Mouse (Mus musculus) embryonic facial prominence, embryonic 13.5 days (tissue): ENCODE data around the gene Idh1. TPM values are rescaled to one million over a fixed set of nuclear protein-coding genes. Genes with fewer than 3 reads are reported as not detected.
A peak's percentile ranks its signal among the peaks of the same experiment; 100 is the strongest.

Source experiments
- ATAC-seq: fragments of 200-750 bp; cut with Nextera tagmentation; 2 replicates; pipeline ENCODE4 v1.8.0; 2017; ENCODE audit warnings: low read depth; ENCODE audit not compliant: insufficient number of reproducible peaks, insufficient read depth, low FRiP score, low TSS enrichment
- H3K27ac ChIP-seq: fragments of 300-500 bp; sonication (generic); 2 replicates; pipeline ENCODE4 v1.5.1; 2015; ENCODE audit warnings: moderate library complexity, mild to moderate bottlenecking, inconsistent platforms
- H3K27me3 ChIP-seq: fragments of 300-500 bp; sonication (generic); 2 replicates; pipeline ENCODE4 v1.6.1; 2015; ENCODE audit warnings: mild to moderate bottlenecking, inconsistent platforms
- H3K36me3 ChIP-seq: fragments of 300-500 bp; sonication (generic); 2 replicates; pipeline ENCODE4 v1.6.1; 2015; ENCODE audit warnings: mild to moderate bottlenecking, inconsistent platforms
- H3K4me1 ChIP-seq: fragments of 300-500 bp; sonication (generic); 2 replicates; pipeline ENCODE4 v1.6.1; 2015; ENCODE audit warnings: inconsistent platforms
- H3K4me2 ChIP-seq: fragments of 300-500 bp; sonication (generic); 2 replicates; pipeline ENCODE4 v1.6.1; 2015; ENCODE audit warnings: moderate library complexity, mild to moderate bottlenecking, inconsistent platforms
- H3K4me3 ChIP-seq: fragments of 300-500 bp; sonication (generic); 2 replicates; pipeline ENCODE4 v1.5.1; 2015; ENCODE audit warnings: mild to moderate bottlenecking, inconsistent platforms
- H3K9ac ChIP-seq: fragments of 300-500 bp; sonication (generic); 2 replicates; pipeline ENCODE4 v1.6.1; 2015; ENCODE audit warnings: mild to moderate bottlenecking, inconsistent platforms
- H3K9me3 ChIP-seq: fragments of 300-500 bp; sonication (generic); 2 replicates; pipeline ENCODE4 v1.6.1; 2016; ENCODE audit warnings: inconsistent platforms
- WGBS: fragments of 180-500 bp; shearing (Covaris S2); methylation state at CpG from one replicate; pipeline ENCODE4 v1.1.7; 2015; ENCODE audit warnings: mixed read lengths; 5-methylcytosine and 5-hydroxymethylcytosine counted together
- polyA plus RNA-seq: library from polyadenylated mRNA; unstranded; fragments of >200 nt; fragmentation: Nextera tagmentation; extraction: Ambion mirVana; gene quantifications from 2 replicates; pipeline ENCODE4 v1.2.1, GENCODE M21; 2015

Gene Idh1
- polyA plus RNA-seq, 1 experiment from 2014 or later: 148 TPM

GRCm38 (mm10) chr1:65190172-65190571 lies 3.9 kb upstream of the Idh1 start:
- WGBS: 76% methylated on average over 4 of the region's 4 CpGs

GRCm38 (mm10) chr1:65187074-65187430 lies 752 bp upstream of the Idh1 start:
- no peak for ATAC-seq
- no peaks in the 10 kb centered on the region for H3K27me3 ChIP-seq

More at GRCm38 (mm10) chr1:65190172-65190571, 3.9 kb upstream of the Idh1 start:
- Histone ChIP-seq H3K9me3 (no peaks in the 10 kb centered on the region), H3K9ac (no peak overlapping the region), H3K4me2 (no peak overlapping the region), H3K27me3 (no peaks in the 10 kb centered on the region), H3K4me3 (no peak overlapping the region), H3K4me1 (0 out of 2 replicates have a peak, but pooled peaks cover 11% of the 10 kb centered on the region), H3K36me3 (peaks cover 23% of the 10 kb centered on the region), H3K27ac (no peak overlapping the region)
- ATAC-seq: no peak

DNA sequence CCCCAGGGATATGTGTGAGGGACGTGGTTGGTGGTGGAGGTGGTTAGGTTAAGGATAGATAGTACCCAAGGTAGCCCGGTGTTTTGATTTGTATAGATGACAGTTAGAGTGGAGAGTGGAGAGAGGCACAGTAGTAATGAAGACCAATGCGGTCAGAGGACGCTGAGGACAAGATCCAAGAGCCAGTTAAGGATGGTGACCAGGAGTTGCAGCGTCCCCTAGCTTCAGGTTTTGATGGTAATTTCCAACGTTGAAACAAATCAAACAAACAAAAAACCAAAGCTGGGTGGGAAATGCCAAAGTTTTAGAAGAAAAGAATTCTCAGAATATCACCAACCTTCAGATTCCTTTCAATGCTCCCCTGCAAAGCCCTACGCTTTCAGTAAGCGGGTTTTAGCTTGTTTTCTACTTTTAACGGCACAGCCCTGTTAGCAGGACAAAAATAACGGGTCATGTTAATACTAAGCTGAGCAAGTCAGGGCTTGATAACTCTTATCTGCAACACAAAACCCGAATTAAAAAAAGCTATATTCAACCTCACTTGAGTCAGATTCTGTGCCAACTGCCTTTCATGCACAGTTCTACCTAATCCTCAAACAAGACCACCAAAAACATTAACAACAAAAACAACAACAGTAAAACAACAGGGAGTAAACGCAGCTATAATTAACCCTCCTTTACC lies 635 bp downstream of the Idh1 start:
- no peak overlapping the region for H3K27ac ChIP-seq

More at GRCm38 (mm10) chr1:65187074-65187430, 752 bp upstream of the Idh1 start:
- peak overlapping the region; percentile 84 for H3K27ac ChIP-seq
- 0 out of 2 replicates have a peak, but pooled peaks cover 11% of the 10 kb centered on the region for H3K4me1 ChIP-seq
- WGBS: 0% methylated on average over 6 of the region's 6 CpGs
- H3K4me3 ChIP-seq: peak overlapping the region; percentile 90
- peak overlapping the region; percentile 93 for H3K9ac ChIP-seq
- H3K36me3 ChIP-seq: peaks cover 3% of the 10 kb centered on the region; the same call in 1 of the 2 replicates
- peak overlapping the region; percentile 72 for H3K4me2 ChIP-seq
- H3K9me3 ChIP-seq: no peaks in the 10 kb centered on the region

DNA sequence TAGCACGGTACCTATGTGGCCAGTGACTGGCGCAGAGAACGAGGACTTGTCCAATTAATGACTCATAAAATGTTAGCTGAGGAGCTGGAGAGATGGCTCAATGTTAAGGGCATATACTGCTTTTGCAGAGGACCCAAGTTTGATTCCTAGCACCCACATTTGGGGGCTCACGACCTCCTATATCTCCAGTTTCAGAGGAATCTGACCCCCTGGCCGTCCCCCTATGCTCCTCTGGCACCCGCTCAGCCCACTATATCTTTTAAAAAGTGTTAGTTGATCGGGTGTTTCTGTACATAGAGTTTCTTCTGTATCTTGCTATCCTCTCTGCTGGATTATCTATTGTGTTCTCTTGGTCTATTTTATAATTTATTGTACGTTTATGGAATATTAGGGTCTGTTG lies 1.3 kb downstream of the Idh1 start:
- 0 out of 2 replicates have a peak, but pooled peaks cover 11% of the 10 kb centered on the region for H3K4me1 ChIP-seq
- no peak overlapping the region; the same call in 1 of the 2 replicates for H3K4me2 ChIP-seq
- H3K27ac ChIP-seq: no peak overlapping the region
- H3K36me3 ChIP-seq: no peaks in the 10 kb centered on the region
- H3K27me3 ChIP-seq: no peaks in the 10 kb centered on the region
- 85% methylated on average over 8 of the region's 8 CpGs for WGBS
- no peak overlapping the region for H3K9ac ChIP-seq
- H3K4me3 ChIP-seq: no peak overlapping the region
- no peaks in the 10 kb centered on the region for H3K9me3 ChIP-seq
- ATAC-seq: no peak

More for the DNA sequence above, 635 bp downstream of the Idh1 start:
- 27% methylated on average over 12 of the region's 12 CpGs for WGBS
- Histone ChIP-seq H3K9ac (peak overlapping the region; percentile 67), H3K4me2 (peak overlapping the region; percentile 72), H3K4me3 (peak overlapping the region; percentile 90), H3K27me3 (no peaks in the 10 kb centered on the region), H3K9me3 (no peaks in the 10 kb centered on the region), H3K36me3 (no peaks in the 10 kb centered on the region), H3K4me1 (0 out of 2 replicates have a peak, but pooled peaks cover 11% of the 10 kb centered on the region)
- ATAC-seq: no peak

GRCm38 (mm10) chr1:65183994-65184393 lies 2.3 kb downstream of the Idh1 start:
- ATAC-seq: no peak
- no peak overlapping the region for H3K4me2 ChIP-seq
- no peak overlapping the region for H3K9ac ChIP-seq
- no peak overlapping the region for H3K4me3 ChIP-seq
- H3K4me1 ChIP-seq: 0 out of 2 replicates have a peak, but pooled peaks cover 11% of the 10 kb centered on the region
- no peak overlapping the region for H3K27ac ChIP-seq
- no peaks in the 10 kb centered on the region for H3K36me3 ChIP-seq
- H3K9me3 ChIP-seq: no peaks in the 10 kb centered on the region
- H3K27me3 ChIP-seq: no peaks in the 10 kb centered on the region
- WGBS: 85% methylated on average over 2 of the region's 2 CpGs

DNA sequence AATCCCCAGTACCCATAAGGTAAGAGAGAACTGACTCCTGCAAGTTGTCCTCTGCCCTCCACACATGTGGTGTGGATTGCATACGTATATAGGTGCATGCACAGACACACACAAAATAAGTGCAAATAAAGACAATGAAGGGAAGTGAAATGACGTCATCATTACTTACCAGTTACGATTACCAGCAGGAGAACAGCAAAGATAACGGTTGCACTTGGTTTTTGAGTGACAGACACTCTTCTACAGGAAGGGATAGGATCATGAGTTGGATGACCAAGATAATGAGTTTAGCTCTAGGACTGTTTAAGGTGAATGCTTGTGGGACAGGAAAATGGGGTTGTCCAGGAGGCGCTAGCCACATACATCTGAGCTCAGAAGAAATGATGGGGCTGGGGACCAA lies 4.8 kb downstream of the Idh1 start:
- WGBS: 87% methylated on average over 5 of the region's 5 CpGs
- no peaks in the 10 kb centered on the region for H3K27me3 ChIP-seq
- no peak for ATAC-seq
- no peak overlapping the region for H3K4me2 ChIP-seq
- H3K4me3 ChIP-seq: no peak overlapping the region
- no peaks in the 10 kb centered on the region for H3K36me3 ChIP-seq
- peaks cover 16% of the 10 kb centered on the region; the same call in 1 of the 2 replicates for H3K4me1 ChIP-seq
- no peak overlapping the region for H3K27ac ChIP-seq
- no peak overlapping the region for H3K9ac ChIP-seq
- H3K9me3 ChIP-seq: no peaks in the 10 kb centered on the region

- Histone ChIP-seq H3K36me3 (peaks cover under 1% of the 10 kb centered on the region; the same call in 1 of the 2 replicates), H3K4me2 (peak overlapping the region; percentile 72), H3K9me3 (no peaks in the 10 kb centered on the region), H3K4me1 (peaks cover 21% of the 10 kb centered on the region), H3K4me3 (peak overlapping the region; percentile 63), H3K27me3 (no peaks in the 10 kb centered on the region), H3K9ac (peak overlapping the region; percentile 79), H3K27ac (peak overlapping the region; percentile 96)
- 5% methylated on average over 11 of the region's 11 CpGs for WGBS
- no peak for ATAC-seq
Observed at GRCm38 (mm10) chr1:65179634-65180249, 6.6 kb downstream of the Idh1 start.

GRCm38 (mm10) chr1:65178902-65179432 lies 7.3 kb downstream of the Idh1 start:
- peak overlapping the region; percentile 72 for H3K4me2 ChIP-seq
- ATAC-seq: peak; percentile 89
- peaks cover 21% of the 10 kb centered on the region for H3K4me1 ChIP-seq
- WGBS: 0% methylated on average over 39 of the region's 39 CpGs
- no peaks in the 10 kb centered on the region for H3K27me3 ChIP-seq
- peak overlapping the region; percentile 96 for H3K27ac ChIP-seq
- H3K4me3 ChIP-seq: peak overlapping the region; percentile 63
- no peaks in the 10 kb centered on the region for H3K9me3 ChIP-seq
- peak overlapping the region; percentile 79 for H3K9ac ChIP-seq
- H3K36me3 ChIP-seq: peaks cover 9% of the 10 kb centered on the region; the same call in 1 of the 2 replicates

DNA sequence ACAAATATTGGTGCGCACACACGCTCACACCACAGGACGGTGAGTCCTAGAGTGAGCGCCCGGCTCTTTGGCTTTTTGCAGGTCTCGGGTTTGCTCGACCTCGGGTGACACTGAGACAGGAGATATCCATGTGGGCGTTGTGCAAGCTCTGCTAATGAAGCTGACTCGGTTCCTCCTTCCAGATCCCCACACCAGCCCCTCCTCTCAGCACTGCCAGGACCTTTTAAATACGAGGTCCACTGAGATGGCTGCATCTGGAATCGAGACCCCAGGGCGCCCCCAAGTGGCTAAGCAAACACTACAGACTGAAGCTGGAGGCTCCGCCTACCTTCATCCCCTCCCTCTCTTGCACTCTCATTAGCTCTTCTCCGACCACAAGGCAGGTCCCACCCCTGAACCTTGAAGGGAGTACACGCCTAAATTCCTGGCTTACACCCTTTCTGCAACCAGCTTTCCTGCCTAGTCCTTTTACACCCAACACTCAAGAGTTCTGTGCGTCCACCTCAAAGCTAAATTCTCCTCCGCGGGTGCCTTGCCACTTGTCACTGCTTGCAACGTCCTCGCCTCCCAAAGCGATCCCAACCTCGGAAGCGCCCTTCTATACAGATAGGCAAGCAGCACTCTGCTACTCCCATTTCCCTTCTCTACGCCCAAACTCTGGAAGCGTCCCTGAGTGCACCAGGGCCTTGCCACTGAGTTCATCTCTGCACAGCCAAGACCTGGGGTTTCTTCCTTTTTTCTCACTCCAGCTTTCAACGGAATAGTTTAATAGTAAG lies 8.0 kb downstream of the Idh1 start:
- no peaks in the 10 kb centered on the region for H3K9me3 ChIP-seq
- peaks cover 21% of the 10 kb centered on the region for H3K4me1 ChIP-seq
- WGBS: 4% methylated on average over 27 of the region's 27 CpGs
- H3K4me3 ChIP-seq: peak overlapping the region; percentile 63
- H3K4me2 ChIP-seq: peak overlapping the region; percentile 72
- H3K9ac ChIP-seq: peak overlapping the region; percentile 79
- H3K27ac ChIP-seq: peak overlapping the region; percentile 96
- ATAC-seq: peak; percentile 84
- H3K27me3 ChIP-seq: no peaks in the 10 kb centered on the region
- peaks cover 13% of the 10 kb centered on the region; the same call in 1 of the 2 replicates for H3K36me3 ChIP-seq

- Histone ChIP-seq H3K9ac (0 out of 2 replicates have a peak overlapping the region, but pooled peaks have one; percentile 79), H3K27me3 (no peaks in the 10 kb centered on the region), H3K4me2 (peak overlapping the region; percentile 72), H3K4me1 (peaks cover 21% of the 10 kb centered on the region), H3K9me3 (no peaks in the 10 kb centered on the region), H3K27ac (peak overlapping the region; percentile 96), H3K4me3 (peak overlapping the region; percentile 63), H3K36me3 (peaks cover 21% of the 10 kb centered on the region)
- no peak for ATAC-seq
- 14% methylated on average over 3 of the region's 3 CpGs for WGBS
Observed at GRCm38 (mm10) chr1:65177452-65177851, 8.8 kb downstream of the Idh1 start.

- 75% methylated on average over 5 of the region's 5 CpGs for WGBS
- Histone ChIP-seq H3K4me2 (peak overlapping the region; percentile 72), H3K4me3 (no peak overlapping the region), H3K9me3 (no peaks in the 10 kb centered on the region), H3K27me3 (no peaks in the 10 kb centered on the region), H3K4me1 (peaks cover 21% of the 10 kb centered on the region), H3K9ac (no peak overlapping the region), H3K36me3 (peaks cover 24% of the 10 kb centered on the region), H3K27ac (no peak overlapping the region)
- ATAC-seq: no peak
Observed at GRCm38 (mm10) chr1:65176912-65177311, 9.4 kb downstream of the Idh1 start.
